Mouse (Mus musculus): Measurements from ENCODE around the gene Cenph. TPM values are rescaled to one million over a fixed set of nuclear protein-coding genes. Genes with fewer than 3 reads are reported as not detected.

Gene Cenph
- 44.2 and 45.6 TPM in 2 replicates for polyA plus RNA-seq (2012; rRNA removed)

GRCm38 (mm10) chr13:100775252-100776055 is at the start of gene Cenph:
Cenph (minus strand) TSS chr13:100775899.

GRCm38 (mm10) chr13:100786414-100786867 is 10.7 kb upstream of the Cenph start, which contains the start of gene Ccnb1:
Ccnb1 (minus strand) TSS chr13:100786570.

GRCm38 (mm10) chr13:100744036-100744744 is 31.5 kb downstream of the Cenph start, which contains the start of gene Mrps36:
Mrps36 (minus strand) TSS chr13:100744659.

GRCm38 (mm10) chr13:100730861-100731176 is 44.9 kb downstream of the Cenph start, which contains the start of gene Cdk7:
Cdk7 (minus strand) TSS chr13:100730939.

Other genes starting within 250 kb of the Cenph start
- gene Ocln, start 223.2 kb downstream of the Cenph start, polyA plus RNA-seq (2012; rRNA removed): 1.5 TPM in 2 replicates
- gene Marveld2, start 158.9 kb downstream of the Cenph start, polyA plus RNA-seq (2012; rRNA removed): 1.6 and 2.2 TPM in 2 replicates
- gene Ak6, start 124.9 kb downstream of the Cenph start, polyA plus RNA-seq (2012; rRNA removed): 135 and 285 TPM in 2 replicates
- gene Rad17, start 124.8 kb downstream of the Cenph start, polyA plus RNA-seq (2012; rRNA removed): 21.1 and 22.0 TPM in 2 replicates
- 22.5 and 42.3 TPM in 2 replicates for gene Taf9, start 124.3 kb downstream of the Cenph start, polyA plus RNA-seq (2012; rRNA removed)
- 2.7 TPM in 2 replicates for gene Ccdc125, start 106.2 kb downstream of the Cenph start, polyA plus RNA-seq (2012; rRNA removed)
- 29.4 and 54.1 TPM in 2 replicates for gene Cdk7, start 45.0 kb downstream of the Cenph start, polyA plus RNA-seq (2012; rRNA removed)
- gene Mrps36, start 31.2 kb downstream of the Cenph start, polyA plus RNA-seq (2012; rRNA removed): 22.9 and 55.8 TPM in 2 replicates
- gene Ccnb1, start 10.7 kb upstream of the Cenph start, polyA plus RNA-seq (2012; rRNA removed): 254 and 266 TPM in 2 replicates
- gene Slc30a5, start 57.5 kb upstream of the Cenph start, polyA plus RNA-seq (2012; rRNA removed): 38.2 and 42.5 TPM in 2 replicates